10 mouse cellular contexts compared by ENCODE assay signal in the genomic region with DNA sequence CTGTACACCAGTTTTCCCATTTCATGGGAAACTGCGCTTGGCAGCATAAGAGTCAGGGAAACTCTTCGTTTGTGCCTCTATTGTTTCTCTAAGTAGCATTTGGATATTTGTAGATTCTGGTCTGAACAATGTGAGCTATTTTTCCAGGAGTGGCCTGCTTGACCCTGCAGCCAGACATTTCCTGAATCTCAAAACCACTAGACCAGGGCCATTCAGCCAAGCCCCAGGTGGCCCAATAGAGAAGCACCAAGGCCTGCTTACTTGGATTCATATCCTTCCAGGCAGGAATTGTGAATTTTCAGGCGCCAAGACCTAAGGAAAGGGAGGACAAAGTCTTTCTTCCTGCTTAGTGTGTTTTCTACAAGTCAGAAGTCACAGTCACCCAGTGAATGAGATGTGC.
A peak's percentile ranks its signal among the peaks of the same experiment; 100 is the strongest.
DNase-seq lines count a peak whose midpoint lies in the region; ATAC-seq and TF ChIP-seq lines count a peak whose summit lies in the region.
"Had no signal": no experiment of that assay in that cellular context is flagged by ENCODE, and none has a peak within 500 bp of the region (broad histone marks: within the 10 kb centered on the region; RNA-seq: fewer than 3 reads in every experiment).

No protein-coding gene starts in this region.

- DNase-seq in hindbrain, embryonic 10.5 days (ENCODE audit: low spot score) = peak; percentile 12
- DNase-seq in embryo, embryonic 9.5 days (ENCODE audit: extremely low spot score) = peak; percentile 1
- DNase-seq in kidney, postnatal 14 days = peak; percentile 37
- no peak for DNase-seq in hindbrain, postnatal 0 days (ENCODE audit: low spot score)
- DNase-seq in cerebellum, adult 9-11 months = no peak
- DNase-seq: cerebellum, adult 9-10 months had no signal

- H3K4me2 ChIP-seq in hindbrain, embryonic 13.5 days = no peak overlapping the region
- H3K4me2 ChIP-seq in heart, embryonic 14.5 days (ENCODE audit: low read length) = no peak overlapping the region
- H3K4me2 ChIP-seq in hindbrain, postnatal 0 days (ENCODE audit: low read depth, low read length) = no peak overlapping the region

- H3K9ac ChIP-seq in hindbrain, embryonic 13.5 days = no peak overlapping the region
- no peak overlapping the region for H3K9ac ChIP-seq in heart, embryonic 14.5 days (ENCODE audit: low read length)
- H3K9ac ChIP-seq in hindbrain, postnatal 0 days (replicated peaks; ENCODE audit: low read length) = no peak overlapping the region
- H3K9ac ChIP-seq: liver, embryonic 14.5 days had no signal

- no peak for TF ChIP-seq CTCF in hindbrain, postnatal 0 days (IDR thresholded peaks at IDR 0.05; ENCODE audit: low read depth)

- no peak overlapping the region for H3K27ac ChIP-seq in hindbrain, embryonic 10.5 days
- H3K27ac ChIP-seq in hindbrain, embryonic 13.5 days = no peak overlapping the region
- peak overlapping the region; percentile 8 to 55; a peak in 1 of 4 replicates for H3K27ac ChIP-seq in heart, embryonic 14.5 days (replicated peaks in 1 of 2; ENCODE audit: control insufficient read depth in 1 of 2, insufficient read depth in 1 of 2, low read depth in 2 of 2, low read length in 2 of 2)
- no peak overlapping the region for H3K27ac ChIP-seq in hindbrain, postnatal 0 days
- H3K27ac ChIP-seq: liver, embryonic 14.5 days had no signal

- H3K27me3 ChIP-seq in hindbrain, embryonic 10.5 days (ENCODE audit: insufficient read depth, poor library complexity, severe bottlenecking) = no peaks in the 10 kb centered on the region
- no peaks in the 10 kb centered on the region for H3K27me3 ChIP-seq in hindbrain, embryonic 13.5 days
- no peaks in the 10 kb centered on the region for H3K27me3 ChIP-seq in heart, embryonic 14.5 days (ENCODE audit: control insufficient read depth, insufficient read depth, low read length)
- no peaks in the 10 kb centered on the region for H3K27me3 ChIP-seq in hindbrain, postnatal 0 days (ENCODE audit: insufficient read depth, low read length)

- WGBS in hindbrain, embryonic 10.5 days = 51% methylated on average over 3 of the region's 3 CpGs
- WGBS in hindbrain, embryonic 13.5 days = 47% methylated on average over 3 of the region's 3 CpGs
- WGBS in heart, embryonic 14.5 days = 52% methylated on average over 3 of the region's 3 CpGs
- WGBS in hindbrain, postnatal 0 days = 40% methylated on average over 3 of the region's 3 CpGs

- 0 out of 2 replicates have a peak, but pooled peaks cover 4% of the 10 kb centered on the region for H3K4me1 ChIP-seq in hindbrain, embryonic 10.5 days (replicated peaks)
- H3K4me1 ChIP-seq in hindbrain, embryonic 13.5 days (replicated peaks) = no peaks in the 10 kb centered on the region
- no peaks in the 10 kb centered on the region for H3K4me1 ChIP-seq in heart, embryonic 14.5 days (ENCODE audit: control insufficient read depth in 2 of 2, insufficient read depth in 2 of 2, low read length in 2 of 2)
- no peaks in the 10 kb centered on the region for H3K4me1 ChIP-seq in hindbrain, postnatal 0 days (ENCODE audit: insufficient read depth, low read length)

- ATAC-seq in hindbrain, embryonic 13.5 days (ENCODE audit: low FRiP score) = no peak
- no peak for ATAC-seq in heart, embryonic 14.5 days (ENCODE audit: insufficient number of reproducible peaks, insufficient read depth, low FRiP score, low read depth)
- no peak for ATAC-seq in monocyte, adult 5-6 weeks (replicated peaks; ENCODE audit: insufficient number of reproducible peaks, low FRiP score, low TSS enrichment, poor library complexity, severe bottlenecking)
- no peak for ATAC-seq in hindbrain, postnatal 0 days

- no peaks in the 10 kb centered on the region for H3K9me3 ChIP-seq in hindbrain, embryonic 10.5 days
- no peaks in the 10 kb centered on the region for H3K9me3 ChIP-seq in hindbrain, embryonic 13.5 days
- H3K9me3 ChIP-seq in heart, embryonic 14.5 days (ENCODE audit: control insufficient read depth, low read length) = no peaks in the 10 kb centered on the region
- H3K9me3 ChIP-seq in hindbrain, postnatal 0 days (ENCODE audit: low read length) = no peaks in the 10 kb centered on the region

- no peaks in the 10 kb centered on the region for H3K36me3 ChIP-seq in hindbrain, embryonic 10.5 days
- H3K36me3 ChIP-seq in hindbrain, embryonic 13.5 days = no peaks in the 10 kb centered on the region
- H3K36me3 ChIP-seq in heart, embryonic 14.5 days (ENCODE audit: control insufficient read depth, insufficient read depth, low read length) = no peaks in the 10 kb centered on the region
- H3K36me3 ChIP-seq in hindbrain, postnatal 0 days (ENCODE audit: insufficient read depth, low read length) = no peaks in the 10 kb centered on the region

- no peak overlapping the region for H3K4me3 ChIP-seq in hindbrain, embryonic 10.5 days
- no peak overlapping the region for H3K4me3 ChIP-seq in hindbrain, embryonic 13.5 days
- H3K4me3 ChIP-seq in heart, embryonic 14.5 days (ENCODE audit: control insufficient read depth in 1 of 2, insufficient read depth in 1 of 2, low read depth in 1 of 2, low read length in 2 of 2) = no peak overlapping the region
- H3K4me3 ChIP-seq in hindbrain, postnatal 0 days (ENCODE audit: low read length) = no peak overlapping the region

Comparison
In these comparisons a context has a peak if more than half of its experiments do, and no peak if none do; other contexts are left out.
1. DNase-seq: peak in hindbrain, embryonic 10.5 days (single experiment), embryo, embryonic 9.5 days (single experiment) and kidney, postnatal 14 days (single experiment); none in hindbrain, postnatal 0 days (single experiment) and cerebellum, adult 9-11 months (single experiment).
2. H3K27ac ChIP-seq: peak in heart, embryonic 14.5 days (2 of 2); none in hindbrain, embryonic 10.5 days (single experiment), hindbrain, embryonic 13.5 days (single experiment) and hindbrain, postnatal 0 days (single experiment).